Mouse (Mus musculus) ES-CJ7 (cell line): ENCODE measurements at regions not wholly inside any gene's neighbourhood (a gene's known extent, or its start where the extent isn't known, plus 50 kb on each side); places are given as distances from the start of the nearest gene placed in this dataset.
A peak's percentile ranks its signal among the peaks of the same experiment; 100 is the strongest.
"Not testable (repeated sequence)": the region's sequence is repeated elsewhere in the genome, so short reads cannot be mapped to it uniquely, and the experiment has no call there.

Source experiments
- DNase-seq: peaks from one replicate; pipeline ENCODE4 v3.0.0; 2011; ENCODE audit warnings: low read depth, low spot score

- not testable (repeated sequence) for DNase-seq
These were observed 502.6 kb upstream of the Gdi2 start for GRCm38 (mm10) chr13:3035291-3035690.

- peak; percentile 87 for DNase-seq
These were observed 500.9 kb upstream of the Gdi2 start for GRCm38 (mm10) chr13:3037010-3037409.

- DNase-seq = not testable (repeated sequence)
These were observed 491.3 kb upstream of the Gdi2 start for GRCm38 (mm10) chr13:3046381-3047105.

GRCm38 (mm10) chr13:3083480-3083879 lies 454.4 kb upstream of the Gdi2 start:
- DNase-seq = not testable (repeated sequence)

- DNase-seq = not testable (repeated sequence)
These were observed 447.9 kb upstream of the Gdi2 start for GRCm38 (mm10) chr13:3089971-3090370.

GRCm38 (mm10) chr13:3106543-3106942 lies 431.3 kb upstream of the Gdi2 start:
- DNase-seq = not testable (repeated sequence)

GRCm38 (mm10) chr13:3128150-3128549 lies 409.7 kb upstream of the Gdi2 start:
- DNase-seq = peak; percentile 27

- DNase-seq = not testable (repeated sequence)
These were observed 400.6 kb upstream of the Gdi2 start for GRCm38 (mm10) chr13:3137281-3137680.

- DNase-seq = no peak
These were observed 399.2 kb upstream of the Gdi2 start for GRCm38 (mm10) chr13:3138698-3139097.

- DNase-seq = not testable (repeated sequence)
These were observed 392.4 kb upstream of the Gdi2 start for GRCm38 (mm10) chr13:3145513-3145912.
